Mouse (Mus musculus) lung, postnatal 4 days (tissue): ENCODE results near the gene Ncor2.

Experiments used
- DNase-seq, 2 experiments: peaks; one replicate each; pipeline ENCODE4 v3.0.0; 2021

The Ncor2 gene

DNA sequence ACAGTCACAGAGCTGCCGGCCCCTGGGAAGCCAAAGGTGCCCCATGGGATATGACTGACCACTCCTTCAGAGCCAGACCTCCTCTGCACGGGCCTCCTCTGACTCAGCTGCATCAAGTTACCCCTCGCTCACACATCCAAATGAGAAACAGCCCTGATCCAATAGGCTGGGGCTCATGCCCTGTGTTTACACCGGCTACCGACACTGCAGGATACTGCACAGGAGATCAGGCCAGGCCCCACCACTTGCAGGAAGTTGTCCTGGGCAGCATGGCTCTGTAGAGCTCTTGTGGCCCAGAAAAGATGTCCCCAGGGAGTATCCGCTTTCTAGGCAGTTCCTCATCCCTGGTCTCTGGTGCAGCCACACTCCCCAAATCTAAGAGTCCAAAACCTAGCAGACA, 90.9 kb downstream of the Ncor2 start:
- DNase-seq, result no peak

DNA sequence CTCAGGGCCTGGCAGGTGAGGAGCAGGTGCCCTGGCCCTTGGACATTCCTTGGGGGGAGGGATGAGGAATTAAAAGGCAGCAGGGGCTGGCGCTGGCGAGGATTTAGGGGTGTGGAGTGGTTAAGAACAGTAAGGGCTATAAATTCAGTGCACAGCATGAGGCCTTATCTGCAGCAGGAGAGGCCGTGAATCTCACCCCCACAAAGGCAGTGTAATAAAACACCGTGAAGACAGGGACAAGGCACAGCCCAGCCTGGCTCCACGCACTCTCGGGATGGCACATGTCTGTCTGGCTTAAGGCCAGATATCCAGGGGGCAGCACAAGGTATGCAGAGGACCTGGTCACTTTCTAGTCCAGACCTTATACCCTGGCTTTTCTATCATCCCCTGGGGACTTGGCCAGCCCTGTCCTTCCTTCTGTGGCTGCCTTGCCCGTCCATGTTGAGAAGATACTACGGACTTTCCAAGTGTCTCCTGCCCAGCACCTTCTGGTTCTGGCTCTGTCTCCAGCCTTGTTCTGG, 93.9 kb downstream of the Ncor2 start:
- DNase-seq, result no peak

GRCm38 (mm10) chr5:125083674-125084073, 95.3 kb downstream of the Ncor2 start:
- DNase-seq, result no peak

DNA sequence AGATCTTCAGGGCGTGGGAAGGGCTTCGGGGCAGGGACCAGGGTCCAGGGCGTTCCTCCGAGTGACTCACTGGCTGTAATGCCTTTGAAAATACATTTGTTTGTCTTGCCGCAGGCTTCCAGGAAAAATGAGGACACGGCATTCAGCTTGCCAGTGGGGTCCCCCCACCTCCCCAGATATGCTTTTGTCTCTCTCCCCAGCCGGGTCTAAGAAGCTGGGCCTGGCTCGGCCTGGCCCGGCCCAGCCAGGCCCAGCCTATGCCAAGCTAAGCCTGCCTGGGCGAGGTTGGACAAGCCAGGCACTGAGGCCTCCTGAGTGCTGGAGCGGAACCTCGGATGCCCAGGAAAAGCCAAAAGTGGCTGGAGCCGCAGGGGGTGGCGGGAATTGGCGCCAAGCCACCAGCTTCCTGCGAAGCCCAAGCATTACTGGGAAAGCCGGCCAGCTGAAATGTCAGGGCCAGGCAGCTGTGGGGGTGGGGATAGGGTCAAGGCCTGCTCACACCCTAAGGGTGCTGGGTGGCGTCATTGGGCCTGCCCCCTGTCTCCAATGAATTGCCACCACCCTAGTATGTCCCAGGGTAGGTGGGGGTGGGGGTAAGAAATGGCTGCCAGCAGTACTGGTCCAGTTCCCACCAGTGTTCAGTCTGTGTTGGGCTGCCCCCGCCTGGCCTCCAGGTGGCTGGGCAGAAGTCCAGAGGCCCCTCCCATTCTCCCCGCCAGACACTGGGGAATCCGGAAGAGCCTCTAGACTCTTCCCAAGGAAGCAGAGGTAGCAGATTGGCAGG, 97.5 kb downstream of the Ncor2 start:
- DNase-seq, result peak; percentile 91 to 95

DNA sequence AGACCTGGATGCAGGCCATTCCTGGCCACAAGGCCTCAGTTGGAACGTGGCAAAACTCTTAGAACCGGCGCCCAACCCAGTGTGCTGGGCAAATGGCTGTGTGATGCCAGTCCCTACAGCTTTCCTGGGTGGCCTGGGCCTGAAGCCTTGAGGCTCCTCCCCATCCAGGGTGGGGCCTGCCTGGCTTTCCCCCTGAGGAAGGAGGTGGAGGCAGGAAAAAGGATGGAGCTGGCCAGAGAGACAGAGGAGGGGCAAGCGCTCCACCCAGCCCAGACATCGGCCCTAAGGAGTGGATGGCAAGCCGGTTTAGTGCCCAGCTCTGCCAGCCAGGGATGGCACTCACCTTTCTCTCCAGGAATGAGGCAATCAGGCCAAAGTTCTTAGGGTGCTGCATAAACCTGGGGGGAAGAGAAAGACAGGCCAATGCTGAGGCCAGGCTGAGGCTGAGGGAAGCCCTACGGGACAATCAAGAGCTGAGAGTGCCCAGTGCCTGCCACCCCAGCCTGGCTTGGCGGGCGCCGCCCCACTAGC, 98.2 kb downstream of the Ncor2 start:
- peak; percentile 61 to 78 for DNase-seq

GRCm38 (mm10) chr5:125080352-125080751, 98.7 kb downstream of the Ncor2 start:
- DNase-seq, result no peak

GRCm38 (mm10) chr5:125078220-125078619, 100.8 kb downstream of the Ncor2 start:
- no peak for DNase-seq

GRCm38 (mm10) chr5:125076183-125076582, 102.8 kb downstream of the Ncor2 start:
- no peak for DNase-seq

DNA sequence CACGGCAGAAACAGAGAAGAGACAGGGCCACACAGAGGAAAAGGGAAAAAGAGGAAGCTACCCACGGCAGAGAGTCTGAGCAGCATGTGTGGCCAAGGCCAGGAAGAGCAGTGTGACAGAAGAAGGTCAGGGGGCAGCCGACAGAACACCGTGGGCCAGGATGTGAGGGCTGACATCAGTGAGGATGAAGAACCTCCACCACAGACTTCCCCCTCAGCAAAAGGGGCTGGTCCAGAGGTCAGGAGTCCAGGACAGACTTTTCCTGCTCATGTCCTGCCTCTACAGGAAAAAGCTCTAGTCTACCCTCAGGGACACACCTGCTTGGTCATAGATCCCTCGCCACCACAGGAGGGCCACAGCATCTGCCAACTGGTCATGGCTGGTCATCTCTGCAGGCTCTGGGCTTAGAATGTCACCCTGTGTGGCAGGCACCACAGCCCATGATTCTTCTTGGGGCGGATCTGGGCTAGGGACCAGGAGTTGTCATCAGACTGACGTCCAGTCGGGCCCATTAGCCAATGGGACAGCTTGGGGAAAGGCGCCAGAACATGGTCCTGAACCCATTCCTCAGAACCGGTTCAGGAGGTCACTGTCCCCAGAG, 104.3 kb downstream of the Ncor2 start:
- DNase-seq, result peak; percentile 57 to 69

DNA sequence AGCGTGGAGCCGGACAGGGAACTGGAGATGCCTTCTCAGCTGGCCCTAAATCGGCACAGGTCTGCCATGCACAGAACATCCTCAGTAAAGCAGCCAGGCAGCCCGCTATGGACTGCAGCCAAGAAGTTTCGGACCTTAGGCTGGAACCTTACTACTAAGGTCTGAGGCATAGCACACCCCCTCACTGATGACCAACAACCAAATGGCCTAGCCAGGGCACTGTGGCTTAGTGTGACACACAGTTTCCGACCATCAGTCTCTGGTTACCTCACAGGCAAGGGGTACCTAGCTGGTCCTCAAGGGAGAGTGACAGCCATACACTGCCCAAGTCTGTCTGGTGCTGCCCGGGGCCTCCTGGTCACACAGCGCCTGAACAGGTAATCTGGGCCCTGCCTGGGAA, 105.1 kb downstream of the Ncor2 start:
- no peak for DNase-seq

GRCm38 (mm10) chr5:125073335-125073734, 105.7 kb downstream of the Ncor2 start:
- DNase-seq, result no peak

DNA sequence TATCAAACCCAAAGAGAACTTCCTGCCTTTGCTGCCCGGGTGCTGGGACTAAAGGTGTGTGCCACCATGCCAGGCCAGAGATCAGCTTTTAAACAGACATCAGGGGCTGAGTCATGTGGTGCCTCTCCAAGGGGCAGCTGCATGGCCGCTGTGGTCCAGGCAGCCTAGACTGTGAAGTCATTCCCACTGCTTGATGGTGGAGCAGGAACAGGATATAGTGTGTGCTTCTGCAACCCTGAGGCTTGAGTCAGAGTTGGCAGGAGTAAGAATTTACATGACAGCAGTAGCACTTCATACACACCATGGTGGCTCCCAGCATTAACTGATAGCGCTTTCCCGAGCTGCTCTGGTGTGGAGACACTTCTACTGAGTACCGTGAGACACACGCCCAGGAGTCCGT, 106.6 kb downstream of the Ncor2 start:
- peak; percentile 56 to 69 for DNase-seq

- peak; percentile 83 to 91 for DNase-seq
Observed at GRCm38 (mm10) chr5:125071919-125072318, 107.1 kb downstream of the Ncor2 start.

GRCm38 (mm10) chr5:125070399-125070798, 108.6 kb downstream of the Ncor2 start:
- peak; percentile 59 for DNase-seq

- DNase-seq, result no peak
Observed at GRCm38 (mm10) chr5:125069916-125070315, 109.1 kb downstream of the Ncor2 start.

- no peak for DNase-seq
Observed at GRCm38 (mm10) chr5:125069426-125069825, 109.6 kb downstream of the Ncor2 start.

DNA sequence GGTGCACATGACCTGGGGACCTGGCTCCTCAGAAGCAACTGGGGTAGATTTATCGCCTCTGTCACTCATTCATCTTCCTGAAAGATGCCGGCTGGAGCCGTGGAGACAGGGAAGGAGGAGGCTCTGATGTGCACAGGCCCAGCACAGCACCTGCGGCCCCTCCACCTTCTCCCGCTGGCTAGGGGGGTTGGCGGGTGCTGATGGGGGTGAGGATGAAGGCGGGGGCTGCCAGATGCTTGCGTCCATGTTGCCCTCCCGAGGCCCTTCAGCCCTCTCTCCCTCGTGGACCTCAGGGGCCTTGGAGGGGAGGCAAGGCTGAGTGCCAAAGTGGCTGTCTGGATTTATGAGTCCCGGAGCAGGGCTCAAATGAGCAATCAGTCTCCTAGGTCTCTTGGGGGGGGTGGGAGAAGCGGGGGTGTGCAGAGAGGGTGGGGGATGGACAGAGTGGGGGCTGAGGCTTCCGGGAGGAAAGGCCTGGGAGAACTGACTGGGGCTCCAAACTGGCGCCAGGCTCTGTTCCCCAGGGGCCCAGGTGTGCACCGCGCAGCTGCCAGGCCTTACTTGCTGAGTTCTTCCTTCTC, 110.6 kb downstream of the Ncor2 start:
- DNase-seq, result no peak

DNA sequence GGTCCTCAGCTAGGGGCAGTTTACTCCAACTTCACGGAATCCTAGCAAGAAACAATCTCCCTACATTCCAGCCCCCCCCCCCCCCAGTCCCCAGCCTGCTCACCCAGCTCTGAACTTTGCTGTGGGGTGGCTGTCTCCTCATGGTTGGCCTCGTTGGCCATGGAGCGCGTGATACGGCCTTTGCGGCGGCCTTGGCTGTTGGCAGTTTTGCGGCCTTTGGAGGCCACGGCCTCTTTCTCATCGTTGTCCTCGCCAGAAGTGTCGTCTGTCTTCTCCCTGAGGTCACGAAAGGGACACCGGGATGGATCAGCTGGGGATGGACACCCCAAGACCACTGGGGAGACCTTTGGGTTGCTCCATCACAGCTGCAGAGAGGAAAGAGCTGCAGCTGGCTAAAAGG, 111.3 kb downstream of the Ncor2 start:
- no peak for DNase-seq

DNA sequence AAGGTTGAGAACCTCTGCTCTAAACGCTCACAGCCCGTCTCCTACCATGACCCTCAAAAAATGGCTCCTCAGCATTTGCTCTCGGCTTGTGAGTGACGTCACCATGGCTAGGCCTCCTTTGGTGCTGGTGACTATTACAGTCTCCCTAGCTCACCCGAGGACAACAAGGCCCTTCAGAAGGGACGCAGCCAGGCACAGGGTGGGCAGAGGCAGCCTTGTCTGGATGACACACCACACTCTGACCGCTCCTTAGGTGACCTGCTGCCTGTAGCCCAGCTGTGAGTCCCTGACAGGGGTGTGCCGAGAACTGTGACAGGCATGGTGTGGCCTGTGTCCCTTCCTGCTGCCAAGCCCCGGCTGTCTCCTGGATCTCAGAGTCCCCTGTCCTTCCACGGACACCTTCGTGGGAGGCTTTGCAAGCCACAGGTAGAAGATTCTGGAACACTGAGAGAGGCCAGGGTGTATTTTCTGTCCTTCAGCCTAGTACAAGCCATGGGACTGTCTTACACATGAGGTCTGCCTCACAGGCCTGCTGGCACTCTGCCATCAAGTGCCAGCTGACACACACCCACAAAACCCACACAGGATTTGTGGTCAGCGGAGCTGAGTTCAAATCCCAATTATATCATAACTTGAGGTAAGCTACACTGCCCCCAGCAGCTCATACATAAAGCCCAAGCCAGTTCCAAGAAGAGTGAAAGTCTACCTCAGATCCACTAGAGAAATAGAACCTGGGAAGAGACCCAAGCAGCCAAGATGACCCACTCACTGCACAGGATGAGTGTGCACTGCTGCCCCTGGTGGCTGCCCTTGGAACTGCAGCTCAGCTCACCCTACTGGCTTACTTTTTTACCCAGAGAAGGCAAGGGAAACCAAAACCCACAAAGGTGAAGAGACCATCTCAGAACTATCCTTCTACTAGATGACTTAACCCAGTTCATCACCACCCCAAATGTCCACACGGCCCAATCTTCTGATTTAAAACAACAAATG, 112.2 kb downstream of the Ncor2 start:
- DNase-seq, result peak; percentile 74 to 87

GRCm38 (mm10) chr5:125063015-125063414, 116.0 kb downstream of the Ncor2 start:
- no peak for DNase-seq

DNA sequence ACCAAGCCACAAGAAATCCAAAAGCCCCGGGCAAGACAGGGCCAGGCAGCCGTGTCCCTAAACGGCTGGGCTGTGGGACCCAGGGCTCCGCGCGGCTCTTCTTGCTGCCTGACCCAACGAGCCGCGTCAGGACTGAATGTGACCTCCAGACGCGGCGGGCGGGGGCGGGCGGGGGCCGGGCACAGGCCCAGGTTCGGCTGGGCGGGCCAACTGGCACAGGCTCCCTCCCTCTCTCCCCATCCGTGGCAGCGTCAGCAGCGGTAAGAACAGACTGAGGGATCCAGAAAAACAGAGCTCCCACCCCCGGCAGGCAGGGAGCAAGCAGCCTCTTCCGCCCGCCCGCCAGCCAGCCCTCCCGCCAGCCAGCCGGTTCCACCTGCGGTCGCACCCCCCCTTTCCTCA, 120.8 kb downstream of the Ncor2 start:
- peak; percentile 77 to 88 for DNase-seq

- DNase-seq, result peak in 1 of 2 experiments; percentile 67
Observed at GRCm38 (mm10) chr5:125057555-125058266, 121.3 kb downstream of the Ncor2 start.
